Mouse (Mus musculus) layer of hippocampus, postnatal 25 days (tissue): ENCODE data around the gene Asb16. TPM values are rescaled to one million over a fixed set of nuclear protein-coding genes. Genes with fewer than 3 reads are reported as not detected.

Source experiments
- DNase-seq, 2 experiments: peaks; one replicate each; pipeline ENCODE4 v3.0.0; 2022; ENCODE audit warnings: mixed read lengths in 2 of 2, low spot score in 1 of 2; ENCODE audit errors: extremely low spot score in 1 of 2
- total RNA-seq, 2 experiments: library from RNA; stranded (reverse); gene quantifications; 2 replicates each; pipeline ENCODE4 v1.2.3; 2021

Gene Asb16
- 1 to 10 TPM in 1 of 2 experiments, under 1 TPM in 1; 0.70 to 1.1 TPM for total RNA-seq

DNA sequence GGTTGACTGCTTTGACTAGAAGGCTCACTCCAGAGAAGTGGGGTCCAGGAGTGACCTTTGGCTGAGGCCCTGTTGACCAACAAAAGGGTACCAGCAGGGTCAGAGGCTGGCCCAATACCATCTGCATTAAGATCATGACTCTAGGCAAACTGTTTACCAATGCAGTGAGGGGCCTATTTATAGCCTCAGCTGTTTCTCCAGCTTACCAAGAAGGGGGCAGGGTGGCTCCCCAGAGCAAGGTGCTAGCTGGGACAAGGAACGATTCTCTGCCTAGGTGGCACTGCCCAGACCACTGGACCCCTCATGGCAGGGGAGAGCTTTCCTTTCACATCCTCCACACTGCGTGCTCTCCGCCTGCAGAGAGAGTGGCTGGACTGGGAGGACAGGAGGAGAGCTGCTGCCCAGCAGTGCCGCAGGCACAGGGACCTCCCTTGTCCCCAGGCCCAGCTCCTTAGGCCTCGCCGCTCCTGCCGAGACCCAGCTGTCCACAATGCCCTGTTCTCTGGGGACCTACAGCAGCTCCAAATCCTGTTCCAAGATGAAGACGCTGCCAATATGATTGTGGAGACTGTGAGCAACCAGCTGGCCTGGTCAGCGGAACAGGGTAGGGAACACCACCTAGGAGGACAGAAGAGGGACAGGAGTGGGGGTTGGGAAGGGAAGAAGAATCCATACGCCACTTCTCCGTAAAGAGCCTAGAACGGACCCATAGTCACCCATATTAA lies at the start of gene Asb16:
Gene Asb16, plus strand, starts transcription at position 224 of the 725 bp plus-strand sequence.
- DNase-seq = no peak

DNA sequence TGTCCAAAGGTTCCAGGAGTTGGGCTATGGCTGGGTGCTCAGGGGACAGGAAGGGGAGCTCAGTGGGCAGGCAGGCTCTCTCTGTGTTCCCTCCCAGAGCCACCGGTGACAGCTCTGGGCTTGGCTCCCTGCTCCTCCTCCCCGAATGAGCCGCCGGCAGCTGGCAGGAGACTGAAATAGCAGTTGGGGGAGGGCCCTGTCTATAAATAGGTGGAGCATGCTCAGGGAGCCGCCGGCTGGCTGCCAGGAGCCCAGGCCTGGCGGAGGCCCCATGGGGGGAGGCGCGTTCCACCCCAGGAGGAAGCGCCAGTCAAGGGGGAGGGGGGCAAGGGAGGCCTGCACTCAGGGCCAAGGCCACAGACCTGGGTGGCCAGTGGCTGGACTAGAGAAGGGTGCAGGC lies 49.8 kb upstream of the Asb16 start:
- peak; percentile 83 to 86 for DNase-seq

DNA sequence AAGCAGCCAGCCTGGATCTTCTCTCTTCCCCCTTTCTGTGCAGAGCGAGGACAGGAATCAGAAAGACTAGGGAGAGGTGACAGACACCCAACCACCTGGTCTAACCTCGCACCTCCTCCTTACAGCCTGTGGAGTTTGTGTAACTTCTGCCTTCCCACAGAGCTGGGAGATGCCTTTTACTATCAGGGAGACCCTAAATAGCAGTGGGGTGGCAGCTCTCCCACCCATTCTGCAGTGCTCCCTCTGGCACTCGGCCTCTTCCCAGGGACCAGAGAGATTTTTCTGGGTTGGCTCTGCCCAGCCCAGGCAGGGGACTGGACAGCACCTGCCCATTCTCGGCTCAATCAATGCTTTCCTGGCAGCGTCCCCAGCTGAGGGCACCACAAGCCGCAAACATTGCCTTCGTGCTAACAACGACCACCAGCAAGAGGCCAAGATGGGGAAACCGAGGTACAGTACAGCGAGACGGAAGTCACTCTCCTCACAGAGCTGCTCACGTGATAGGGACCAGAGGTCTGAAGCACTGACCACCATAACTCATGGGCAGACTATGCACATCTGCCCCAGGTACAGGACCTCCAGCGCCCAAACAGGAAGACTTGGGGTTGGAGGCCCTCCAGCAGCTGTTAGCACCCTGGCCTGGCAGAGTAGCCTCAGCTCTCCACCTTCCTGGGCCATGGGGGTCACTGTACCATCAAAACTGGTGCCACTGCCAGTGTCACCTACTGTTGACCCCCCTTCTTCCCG lies 49.1 kb upstream of the Asb16 start:
- DNase-seq = no peak

DNA sequence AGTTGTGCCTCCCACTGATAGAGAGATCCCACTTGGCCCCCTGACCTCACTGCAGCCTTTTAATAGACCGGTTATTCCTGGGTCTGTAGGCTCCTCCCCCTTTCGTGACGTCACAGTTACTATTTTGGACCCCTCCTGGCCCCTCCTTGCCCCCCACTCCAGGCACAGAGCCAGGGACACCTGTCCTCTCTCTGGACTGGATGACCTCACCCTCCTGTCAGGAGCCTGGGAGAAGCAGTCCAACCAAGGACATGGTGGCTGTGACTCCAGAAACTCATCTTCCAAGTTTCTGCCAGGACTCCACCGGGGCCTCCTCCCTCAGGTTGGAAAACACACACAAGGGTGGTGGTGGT lies 48.6 kb upstream of the Asb16 start:
- peak in 1 of 2 experiments; percentile 12 for DNase-seq

DNA sequence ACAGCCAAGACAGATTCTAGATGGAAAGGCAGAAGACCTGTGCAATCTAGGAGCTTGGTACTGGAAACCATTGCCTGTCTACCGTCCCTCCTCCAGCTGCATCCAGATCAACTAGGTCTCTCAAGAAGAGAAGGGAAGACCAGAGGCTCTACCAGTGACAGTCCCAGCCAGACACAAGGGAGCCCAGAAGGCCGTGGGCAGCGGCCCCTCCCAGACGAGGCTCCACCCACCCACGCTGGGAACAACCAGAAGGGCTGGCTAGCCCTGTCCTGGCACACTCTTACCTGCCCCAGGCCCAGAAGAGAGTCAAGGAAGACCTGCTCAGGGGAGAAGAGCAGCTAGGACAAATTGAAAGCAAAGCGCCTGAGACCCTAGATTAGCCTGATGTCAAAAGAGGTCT lies 48.1 kb upstream of the Asb16 start:
- DNase-seq = no peak

DNA sequence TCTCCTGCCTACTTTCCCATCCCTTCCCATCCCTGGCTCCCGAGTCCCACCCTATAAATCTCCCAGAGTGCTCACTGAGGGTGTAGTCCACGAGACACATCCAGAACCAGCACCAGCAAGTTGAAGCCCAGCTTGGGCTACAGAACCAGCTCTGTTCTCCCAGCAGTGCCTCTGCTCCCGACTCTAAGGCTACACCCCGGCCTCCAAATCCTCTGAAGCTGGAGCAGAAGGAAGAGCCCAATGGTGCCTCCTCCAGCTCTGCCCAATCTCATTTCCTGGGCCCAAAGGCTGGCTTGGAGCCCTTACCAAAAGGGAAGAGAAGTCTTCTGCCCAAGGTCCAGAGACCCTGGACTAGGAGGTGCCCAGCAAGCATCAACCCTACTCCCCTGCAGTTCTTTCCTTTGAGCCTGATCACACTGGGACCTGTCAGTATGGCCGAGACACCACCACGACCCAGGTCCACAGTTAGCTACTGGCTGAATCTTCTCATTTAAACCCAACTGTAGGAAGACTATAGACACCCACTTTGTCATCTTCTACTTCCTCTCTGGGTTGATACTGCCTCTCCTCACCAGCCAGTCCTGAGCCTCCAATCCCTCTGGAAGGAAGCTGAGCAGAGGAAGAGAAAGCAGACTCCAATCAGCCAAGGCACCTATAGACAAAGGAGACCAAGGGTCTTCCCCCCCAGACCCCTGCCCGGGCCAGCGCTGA lies 47.1 kb upstream of the Asb16 start:
- peak in 1 of 2 experiments; percentile 5 for DNase-seq

DNA sequence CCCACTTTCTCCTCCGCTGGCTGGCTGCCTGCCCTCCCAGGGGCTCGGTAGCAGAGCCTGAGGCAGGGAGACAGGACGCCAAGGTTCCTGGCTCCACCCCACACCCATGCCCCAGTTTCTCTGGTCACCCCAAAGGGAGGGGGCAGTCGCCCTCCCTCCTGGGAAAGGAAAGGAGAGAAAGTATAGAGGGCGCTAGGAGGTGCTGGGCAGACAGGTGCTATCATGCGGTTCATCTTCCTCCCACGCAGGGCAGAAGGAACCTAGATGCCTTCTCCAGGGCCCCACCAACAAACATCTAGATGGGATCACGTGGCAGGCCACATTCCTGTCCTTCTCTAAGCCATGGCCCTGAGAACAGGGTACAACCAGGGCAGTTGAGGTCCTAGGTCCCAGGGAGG lies 46.6 kb upstream of the Asb16 start:
- DNase-seq = no peak

GRCm38 (mm10) chr11:102223166-102223565 lies 45.4 kb upstream of the Asb16 start:
- DNase-seq = no peak

DNA sequence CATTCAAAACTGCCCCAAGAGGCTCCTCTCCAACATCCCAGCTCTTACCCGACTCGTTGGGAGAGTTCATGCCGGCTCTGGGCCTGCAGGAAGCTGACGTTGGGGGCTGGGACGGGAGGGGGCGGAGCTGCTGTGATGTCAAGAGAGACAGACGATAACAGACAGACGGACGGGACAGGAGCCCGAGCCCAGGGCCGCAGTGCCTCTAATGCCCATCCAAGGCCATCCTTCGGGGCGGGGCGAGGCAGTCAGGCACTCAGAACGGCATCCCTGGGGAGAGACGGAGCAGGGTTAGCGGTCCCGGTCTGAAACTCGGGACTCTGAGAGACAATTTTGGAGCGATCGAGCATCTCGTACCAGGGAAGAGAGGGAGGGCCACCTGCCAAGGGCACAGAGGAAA lies 43.9 kb upstream of the Asb16 start:
- no peak for DNase-seq

DNA sequence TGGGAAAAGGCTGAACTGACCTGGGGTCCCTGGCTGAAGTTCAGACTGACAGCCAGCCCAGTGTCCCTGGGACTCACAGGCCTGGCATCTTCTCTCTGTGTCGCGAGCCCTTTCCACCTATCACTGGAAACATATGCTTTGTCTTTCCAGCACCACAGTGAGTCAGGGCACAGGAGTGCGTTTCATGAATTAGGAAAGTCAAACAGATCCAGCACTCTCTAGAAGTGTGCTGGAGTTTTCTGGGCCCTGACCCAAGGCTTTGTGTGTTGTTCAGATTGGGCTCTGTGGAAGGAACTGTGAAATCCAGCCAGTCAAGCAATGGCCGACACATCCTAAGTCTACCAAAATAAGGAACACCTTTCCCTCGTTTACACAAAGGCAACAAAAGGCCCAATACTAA lies 43.3 kb upstream of the Asb16 start:
- no peak for DNase-seq

DNA sequence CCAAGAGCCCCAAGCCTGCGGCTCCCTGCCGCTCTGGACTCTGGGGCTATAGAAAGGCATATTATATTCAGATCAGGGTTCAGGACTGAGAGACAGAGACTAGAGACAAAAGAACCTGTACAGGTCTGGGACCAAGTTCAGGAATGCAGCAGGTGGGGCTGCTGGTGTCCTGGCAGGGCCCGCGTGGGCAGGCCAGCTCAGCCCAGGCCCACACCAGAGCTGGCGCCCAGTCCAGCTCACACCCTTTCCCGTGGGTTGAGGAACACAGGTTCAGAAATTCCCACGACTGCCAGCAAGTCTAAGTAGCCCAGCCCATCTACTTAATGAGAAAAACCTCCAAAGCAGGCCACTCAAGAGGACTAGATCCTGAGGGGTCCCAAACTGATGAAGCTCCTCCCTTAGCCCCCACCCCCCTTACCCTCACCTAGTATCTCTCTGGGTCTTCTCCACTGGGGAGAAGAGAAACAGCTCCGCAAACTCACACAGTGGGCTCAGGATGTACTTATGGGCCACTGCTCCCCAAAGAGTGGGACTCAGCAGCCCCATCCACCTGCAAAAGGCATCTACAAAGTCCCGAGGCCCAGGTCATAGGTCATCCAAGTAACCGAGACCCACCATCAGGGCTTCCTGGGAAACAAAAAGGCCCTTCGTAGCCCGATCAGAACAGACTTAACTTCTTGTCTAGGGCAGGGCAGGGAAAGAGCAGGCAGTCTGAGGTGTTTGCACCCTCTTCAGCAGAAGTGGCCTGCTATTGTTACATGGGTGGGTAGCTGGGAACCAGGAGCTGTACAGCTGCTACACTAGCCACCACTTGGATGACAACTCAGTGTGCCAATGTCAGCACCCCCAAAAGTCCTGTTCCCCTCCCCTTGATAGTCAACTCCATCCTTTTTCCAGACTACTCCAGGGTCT lies 42.2 kb upstream of the Asb16 start:
- no peak for DNase-seq

- no peak for DNase-seq
These were observed 41.0 kb upstream of the Asb16 start for GRCm38 (mm10) chr11:102227270-102228190.

DNA sequence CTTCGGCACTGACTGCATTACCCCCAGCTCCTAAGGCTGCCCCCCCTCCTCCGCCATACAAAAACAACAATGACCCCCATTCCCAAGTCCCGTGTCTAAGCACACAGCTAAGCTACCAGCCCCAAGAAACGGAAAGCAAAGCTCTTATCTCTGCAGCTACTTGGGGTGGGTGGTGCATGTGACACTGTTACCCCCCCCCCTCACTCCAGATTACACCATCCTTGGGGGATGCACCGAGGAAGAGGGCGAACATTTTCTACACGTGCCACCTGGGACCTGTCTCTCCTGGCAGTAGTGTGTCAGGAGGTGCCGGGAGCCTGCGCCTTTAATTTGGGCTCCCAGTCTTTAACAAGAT lies 40.4 kb upstream of the Asb16 start:
- no peak for DNase-seq

DNA sequence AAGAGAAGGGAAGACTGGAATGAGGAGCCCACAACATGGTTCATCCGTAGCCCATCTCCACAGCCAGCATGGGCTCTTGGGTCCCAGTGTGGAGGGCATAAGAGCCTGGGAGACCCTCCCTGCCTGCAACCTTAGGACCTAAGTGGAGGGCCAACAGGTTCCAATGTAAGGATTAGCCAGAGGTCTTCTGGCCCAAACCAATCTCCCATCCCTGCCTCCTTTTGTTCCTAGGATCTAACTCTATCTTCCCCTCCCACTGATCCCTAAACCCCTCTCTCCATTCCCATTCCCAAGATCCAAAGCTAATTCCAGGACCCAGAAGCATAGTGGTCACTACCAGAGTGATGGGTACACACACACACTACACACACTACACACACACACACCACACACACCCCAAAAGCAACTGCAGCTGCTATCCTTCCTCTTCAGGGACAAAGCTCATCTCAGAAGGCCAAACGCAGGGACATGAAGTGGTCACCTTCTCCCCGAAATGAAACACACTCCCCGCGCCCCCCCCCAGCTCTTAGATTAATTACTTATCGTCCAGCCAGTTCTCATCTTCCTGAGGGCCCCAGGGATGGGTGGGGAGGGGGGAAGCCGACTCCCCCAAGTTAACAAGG lies 39.8 kb upstream of the Asb16 start:
- no peak for DNase-seq

GRCm38 (mm10) chr11:102229331-102229953 lies 39.1 kb upstream of the Asb16 start:
- no peak for DNase-seq

DNA sequence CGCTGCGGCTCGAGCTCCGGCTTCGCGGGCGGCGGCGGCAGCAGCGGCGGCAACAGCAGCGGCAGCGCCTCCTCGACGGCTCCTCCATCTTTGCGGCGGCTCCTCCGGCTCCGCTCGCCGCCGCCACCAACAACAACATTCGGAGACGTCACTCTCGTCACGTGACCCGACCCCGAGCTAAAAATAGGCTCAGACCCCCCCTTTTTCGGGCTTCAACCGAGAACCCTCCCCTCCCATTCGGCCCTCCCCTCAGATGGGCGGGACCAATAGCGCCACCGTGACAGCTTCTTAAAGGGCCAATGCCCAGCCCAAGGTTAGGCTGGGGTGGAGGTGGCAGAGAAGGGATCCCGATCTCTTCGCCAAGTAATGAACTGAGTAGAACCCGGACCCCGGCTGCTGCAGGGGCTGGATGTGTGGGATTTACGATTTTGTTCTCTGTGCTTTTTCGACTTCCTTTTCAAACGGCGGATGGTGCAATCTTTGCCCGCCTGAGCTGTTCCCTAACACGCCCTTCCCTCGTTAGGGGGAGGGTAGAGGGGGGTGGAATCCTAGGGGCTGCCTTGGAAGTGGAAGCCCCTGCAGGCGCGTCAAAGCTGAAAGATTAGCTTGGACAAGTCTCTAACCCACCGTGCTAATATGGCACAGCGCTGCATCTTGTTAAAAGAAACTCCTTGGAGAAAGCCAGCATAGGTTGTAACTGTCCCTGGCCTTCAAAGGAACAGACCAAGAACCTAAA lies 38.4 kb upstream of the Asb16 start, which contains the start of gene Hdac5:
Gene Hdac5, minus strand, starts transcription at position 161 of the 736 bp plus-strand sequence.
- peak; percentile 86 to 89 for DNase-seq

GRCm38 (mm10) chr11:102236022-102236421 lies 32.5 kb upstream of the Asb16 start:
- DNase-seq = no peak

DNA sequence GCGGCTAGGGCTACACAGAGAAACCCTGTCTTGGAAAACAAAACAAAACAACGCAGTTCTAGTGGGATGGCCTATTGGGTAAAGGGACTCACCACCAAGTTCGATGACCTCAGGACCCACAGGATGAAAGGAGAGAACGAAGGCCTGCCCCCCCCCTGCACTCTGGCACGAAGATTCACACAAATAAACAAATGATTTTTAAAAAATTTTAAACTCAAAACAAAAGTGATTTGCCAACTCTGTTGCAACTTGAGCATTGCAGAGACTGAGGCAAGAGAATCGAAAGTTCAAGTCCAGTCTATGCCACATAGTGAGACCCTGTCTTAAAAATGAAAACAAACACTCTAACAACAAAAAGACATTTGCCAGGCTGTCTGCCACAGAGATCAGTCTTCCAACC lies 27.9 kb upstream of the Asb16 start:
- no peak for DNase-seq
